Mouse (Mus musculus) MEL (cell line): ENCODE measurements at regions not wholly inside any gene's neighbourhood (a gene's known extent, or its start where the extent isn't known, plus 50 kb on each side); places are given as distances from the start of the nearest gene placed in this dataset.

Source experiments
- DNase-seq: peaks from one replicate; pipeline ENCODE4 v3.0.0; 2011; ENCODE audit warnings: low read depth, low spot score
- H3K27ac ChIP-seq: 2 replicates; pipeline ENCODE4 v1.5.1; 2012; ENCODE audit warnings: low read depth, mild to moderate bottlenecking, control low read depth, low read length, moderate library complexity; ENCODE audit not compliant: control insufficient read depth
- H3K27me3 ChIP-seq, 2 experiments: fragments of 150-350 bp in 1 of 2; sonication (generic) in 1 of 2; 2 replicates each; pipeline ENCODE4 v1.6.1; 2012; ENCODE audit warnings: low read length in 2 of 2, mild to moderate bottlenecking in 2 of 2, improper control_type of control experiment in 1 of 2, moderate library complexity in 1 of 2; ENCODE audit not compliant: insufficient read depth in 2 of 2, control insufficient read depth in 1 of 2
- H3K36me3 ChIP-seq, 2 experiments: 2 replicates each; pipeline ENCODE4 v1.6.1; 2012 to 2014; ENCODE audit warnings: low read length in 2 of 2, improper control_type of control experiment in 1 of 2, inconsistent platforms in 1 of 2, mild to moderate bottlenecking in 1 of 2; ENCODE audit not compliant: insufficient read depth in 2 of 2, control insufficient read depth in 1 of 2
- H3K4me1 ChIP-seq, 2 experiments: fragments of 150-350 bp in 1 of 2; sonication (generic) in 1 of 2; 2 replicates each; pipeline ENCODE4 v1.6.1; 2012; ENCODE audit warnings: low read length in 2 of 2, improper control_type of control experiment in 1 of 2, mild to moderate bottlenecking in 1 of 2; ENCODE audit not compliant: insufficient read depth in 2 of 2, control insufficient read depth in 1 of 2
- H3K4me3 ChIP-seq, 2 experiments: fragments of 150-350 bp in 1 of 2; sonication (generic) in 1 of 2; 2 replicates each; pipeline ENCODE4 v1.5.1; 2012; ENCODE audit warnings: low read depth in 2 of 2, low read length in 2 of 2, mild to moderate bottlenecking in 2 of 2, moderate library complexity in 2 of 2, control low read depth in 1 of 2, improper control_type of control experiment in 1 of 2; ENCODE audit not compliant: control insufficient read depth in 1 of 2, insufficient read depth in 1 of 2
- H3K79me2 ChIP-seq: 2 replicates; pipeline ENCODE4 v1.6.1; 2012; ENCODE audit warnings: mild to moderate bottlenecking, low read length, moderate library complexity; ENCODE audit not compliant: control insufficient read depth, poor library complexity, insufficient read depth
- H3K9ac ChIP-seq: 2 replicates; pipeline ENCODE4 v1.6.1; 2012; ENCODE audit warnings: low read depth, mild to moderate bottlenecking, control low read depth, low read length, moderate library complexity; ENCODE audit not compliant: control insufficient read depth, poor library complexity, severe bottlenecking
- H3K9me3 ChIP-seq: fragments of 150-350 bp; sonication (generic); replicated peaks from 2 replicates; pipeline ENCODE4 v1.6.1; 2012; ENCODE audit warnings: mild to moderate bottlenecking, low read length, improper control_type of control experiment, moderate library complexity; ENCODE audit not compliant: insufficient read depth
- BHLHE40 ChIP-seq: IDR thresholded peaks from 2 replicates; pipeline ENCODE4 v1.6.1; 2012; ENCODE audit warnings: low read depth, mild to moderate bottlenecking, inconsistent platforms, low read length, improper control_type of control experiment, borderline replicate concordance
- CTCF ChIP-seq, 3 experiments: IDR thresholded peaks in 2 of 3; conservative IDR thresholded peaks in 1 of 3; 2 replicates each; pipeline ENCODE4 v1.5.1; 2011 to 2012; ENCODE audit warnings: low read length in 3 of 3, low read depth in 2 of 3, mild to moderate bottlenecking in 2 of 3, improper control_type of control experiment in 1 of 3, inconsistent platforms in 1 of 3, mixed read lengths in 1 of 3, moderate library complexity in 1 of 3; ENCODE audit not compliant: control insufficient read depth in 1 of 3, insufficient read depth in 1 of 3, poor library complexity in 1 of 3, severe bottlenecking in 1 of 3
- E2F4 ChIP-seq: IDR thresholded peaks from 2 replicates; pipeline ENCODE4 v1.6.1; 2011; ENCODE audit warnings: low read depth, low read length, improper control_type of control experiment, borderline replicate concordance
- EP300 ChIP-seq, 2 experiments: IDR thresholded peaks; 2 replicates each; pipeline ENCODE4 v1.6.1; 2011; ENCODE audit warnings: improper control_type of control experiment in 2 of 2, low read length in 2 of 2, low read depth in 1 of 2, mild to moderate bottlenecking in 1 of 2
- ETS1 ChIP-seq: IDR thresholded peaks from 2 replicates; pipeline ENCODE4 v1.6.1; 2012; ENCODE audit warnings: low read depth, mild to moderate bottlenecking, inconsistent platforms, low read length, improper control_type of control experiment, moderate library complexity
- HCFC1 ChIP-seq: IDR thresholded peaks from 2 replicates; pipeline ENCODE4 v1.6.1; 2012; ENCODE audit warnings: low read depth, mild to moderate bottlenecking, inconsistent platforms, low read length, improper control_type of control experiment, moderate library complexity
- MAFK ChIP-seq: IDR thresholded peaks from 2 replicates; pipeline ENCODE4 v1.6.1; 2011; ENCODE audit warnings: low read depth, mild to moderate bottlenecking, low read length, improper control_type of control experiment, borderline replicate concordance
- MAX ChIP-seq: IDR thresholded peaks from 2 replicates; pipeline ENCODE4 v1.6.1; 2011; ENCODE audit warnings: low read length, improper control_type of control experiment
- MAZ ChIP-seq: IDR thresholded peaks from 2 replicates; pipeline ENCODE4 v1.6.1; 2012; ENCODE audit warnings: low read depth, mild to moderate bottlenecking, inconsistent platforms, low read length, improper control_type of control experiment
- MEF2A ChIP-seq: IDR thresholded peaks from 2 replicates; pipeline ENCODE4 v1.6.1; 2014; ENCODE audit warnings: low read depth, mild to moderate bottlenecking, inconsistent platforms, low read length, improper control_type of control experiment; ENCODE audit not compliant: poor library complexity, insufficient replicate concordance, severe bottlenecking; ENCODE audit errors: extremely low read depth
- MYB ChIP-seq: IDR thresholded peaks from 2 replicates; pipeline ENCODE4 v1.6.1; 2011; ENCODE audit warnings: mild to moderate bottlenecking, low read depth, low read length, improper control_type of control experiment
- MYC ChIP-seq: IDR thresholded peaks from 2 replicates; pipeline ENCODE4 v1.6.1; 2011; ENCODE audit warnings: low read depth, mild to moderate bottlenecking, low read length, improper control_type of control experiment, moderate library complexity
- NELFE ChIP-seq: IDR thresholded peaks from 2 replicates; pipeline ENCODE4 v1.6.1; 2011; ENCODE audit warnings: low read depth, low read length, improper control_type of control experiment
- POLR2A ChIP-seq, 2 experiments: IDR thresholded peaks; 2 replicates each; pipeline ENCODE4 v1.6.1; 2011 to 2012; ENCODE audit warnings: low read length in 2 of 2, mild to moderate bottlenecking in 2 of 2, control low read depth in 1 of 2, improper control_type of control experiment in 1 of 2, low read depth in 1 of 2, moderate library complexity in 1 of 2; ENCODE audit not compliant: control insufficient read depth in 1 of 2, insufficient read depth in 1 of 2, poor library complexity in 1 of 2
- POLR2AphosphoS2 ChIP-seq: IDR thresholded peaks from 2 replicates; pipeline ENCODE4 v1.6.1; 2011; ENCODE audit warnings: low read length, improper control_type of control experiment
- POLR2AphosphoS5 ChIP-seq: IDR thresholded peaks from 2 replicates; pipeline ENCODE4 v1.6.1; 2012; ENCODE audit warnings: low read depth, borderline replicate concordance, mild to moderate bottlenecking, inconsistent platforms, low read length, moderate library complexity, mixed read lengths
- RAD21 ChIP-seq: IDR thresholded peaks from 2 replicates; pipeline ENCODE4 v1.6.1; 2011; ENCODE audit warnings: mild to moderate bottlenecking, low read depth, low read length, improper control_type of control experiment
- RCOR1 ChIP-seq: IDR thresholded peaks from 2 replicates; pipeline ENCODE4 v1.6.1; 2012; ENCODE audit warnings: low read depth, mild to moderate bottlenecking, inconsistent platforms, low read length, improper control_type of control experiment
- SIN3A ChIP-seq: IDR thresholded peaks from 2 replicates; pipeline ENCODE4 v1.6.1; 2012; ENCODE audit warnings: low read length, improper control_type of control experiment, inconsistent platforms
- SMC3 ChIP-seq: IDR thresholded peaks from 2 replicates; pipeline ENCODE4 v1.6.1; 2011; ENCODE audit warnings: low read depth, low read length, improper control_type of control experiment
- TBP ChIP-seq: IDR thresholded peaks from 2 replicates; pipeline ENCODE4 v1.8.0; 2011; ENCODE audit warnings: low read depth, low read length, improper control_type of control experiment
- TCF12 ChIP-seq: IDR thresholded peaks from 2 replicates; pipeline ENCODE4 v1.6.1; 2014; ENCODE audit warnings: low read depth, mild to moderate bottlenecking, inconsistent platforms, low read length, improper control_type of control experiment, moderate library complexity
- UBTF ChIP-seq: IDR thresholded peaks from 2 replicates; pipeline ENCODE4 v1.6.1; 2012; ENCODE audit warnings: low read depth, mild to moderate bottlenecking, inconsistent platforms, low read length, improper control_type of control experiment, moderate library complexity, borderline replicate concordance; ENCODE audit not compliant: insufficient read depth
- USF1 ChIP-seq: IDR thresholded peaks from 2 replicates; pipeline ENCODE4 v1.6.1; 2014; ENCODE audit warnings: low read depth, mild to moderate bottlenecking, inconsistent platforms, low read length, improper control_type of control experiment, moderate library complexity
- USF2 ChIP-seq, 2 experiments: IDR thresholded peaks; 2 replicates each; pipeline ENCODE4 v1.6.1; 2011 to 2012; ENCODE audit warnings: improper control_type of control experiment in 2 of 2, low read length in 2 of 2, borderline replicate concordance in 1 of 2, inconsistent platforms in 1 of 2, low read depth in 1 of 2, mild to moderate bottlenecking in 1 of 2; ENCODE audit not compliant: insufficient read depth in 1 of 2
- ZKSCAN1 ChIP-seq: IDR thresholded peaks from 2 replicates; pipeline ENCODE4 v1.6.1; 2012; ENCODE audit warnings: low read depth, mild to moderate bottlenecking, inconsistent platforms, low read length, improper control_type of control experiment, moderate library complexity
- ZNF384 ChIP-seq: IDR thresholded peaks from 2 replicates; pipeline ENCODE4 v1.6.1; 2012; ENCODE audit warnings: low read depth, mild to moderate bottlenecking, inconsistent platforms, low read length, improper control_type of control experiment

DNA sequence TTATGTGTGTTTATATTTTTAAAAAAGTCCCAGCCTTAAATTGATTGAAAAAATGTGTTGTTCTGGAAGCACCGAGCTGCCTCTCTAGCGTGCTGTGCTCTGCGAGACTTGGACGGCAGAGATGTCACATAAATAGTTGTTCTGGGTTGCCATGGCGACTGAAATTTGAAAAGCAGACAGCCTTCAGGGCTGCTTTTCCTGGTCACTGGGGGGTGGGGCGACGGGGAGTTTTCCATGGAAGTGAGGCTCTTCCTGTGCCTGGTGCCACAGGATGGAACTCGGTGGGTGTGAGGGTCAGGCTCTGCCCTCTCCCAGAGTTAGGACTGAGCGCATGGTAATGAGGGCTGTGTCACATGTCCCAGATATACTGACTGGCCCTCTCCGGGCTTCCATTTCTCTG, 84.7 kb upstream of the Gm26897 start:
- Histone ChIP-seq H3K79me2 (no peaks in the 10 kb centered on the region), H3K4me1 (no peaks in the 10 kb centered on the region), H3K9me3 (no peaks in the 10 kb centered on the region), H3K9ac (no peak overlapping the region), H3K27ac (no peak overlapping the region), H3K27me3 (no peaks in the 10 kb centered on the region), H3K36me3 (no peaks in the 10 kb centered on the region), H3K4me3 (no peak overlapping the region)
- TF ChIP-seq MAZ (no peak), RCOR1 (no peak), MAX (no peak), MYC (no peak), MYB (no peak), TCF12 (no peak), POLR2A (IDR thresholded peaks at IDR 0.05; ENCODE audit: control insufficient read depth in 1 of 2, insufficient read depth in 1 of 2, low read depth in 1 of 2, low read length in 2 of 2, poor library complexity in 1 of 2) (no peak), ZNF384 (no peak), MEF2A (no peak), POLR2AphosphoS2 (no peak), UBTF (no peak), HCFC1 (no peak), POLR2AphosphoS5 (no peak), TBP (no peak), USF1 (no peak), MAFK (no peak)
- no peak for DNase-seq

DNA sequence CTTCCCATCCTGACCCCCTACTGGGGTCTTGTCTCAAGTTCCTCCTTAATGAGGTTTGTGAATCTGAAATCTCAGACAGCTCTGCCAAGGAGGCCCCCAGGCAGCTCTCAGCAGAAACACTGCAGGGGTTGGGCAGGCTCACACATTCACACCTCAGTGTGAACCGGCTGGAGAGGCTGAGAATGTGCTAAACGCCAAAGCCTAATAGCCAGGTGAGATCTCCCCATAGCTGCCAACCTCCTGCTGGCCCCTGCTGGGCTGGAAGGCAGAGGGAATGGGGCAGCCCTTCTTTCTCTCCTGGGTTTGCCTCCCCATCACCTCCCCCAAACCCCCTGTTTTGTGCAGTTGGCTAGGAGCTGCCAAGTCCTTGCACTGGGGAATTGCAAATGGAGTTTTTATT, 81.3 kb upstream of the Gm26897 start:
- no peaks in the 10 kb centered on the region for H3K79me2 ChIP-seq
- TF ChIP-seq NELFE (no peak), E2F4 (no peak), MAFK (no peak), ZKSCAN1 (no peak), RCOR1 (no peak), SMC3 (no peak), BHLHE40 (no peak), ZNF384 (no peak), CTCF (IDR thresholded peaks at IDR 0.05 in 2 of 3, conservative IDR thresholded peaks at IDR 0.05 in 1 of 3; ENCODE audit: control insufficient read depth in 1 of 3, insufficient read depth in 1 of 3, low read depth in 2 of 3, low read length in 3 of 3, poor library complexity in 1 of 3, severe bottlenecking in 1 of 3) (no peak), POLR2AphosphoS5 (no peak), UBTF (no peak), TBP (no peak), SIN3A (no peak), ETS1 (no peak), EP300 (IDR thresholded peaks at IDR 0.05; ENCODE audit: low read depth in 1 of 2, low read length in 2 of 2) (no peak), USF2 (IDR thresholded peaks at IDR 0.05; ENCODE audit: borderline replicate concordance in 1 of 2, insufficient read depth in 1 of 2, low read depth in 1 of 2, low read length in 2 of 2) (no peak), TCF12 (no peak), RAD21 (no peak)
- no peaks in the 10 kb centered on the region for H3K4me1 ChIP-seq
- no peaks in the 10 kb centered on the region for H3K9me3 ChIP-seq
- H3K27me3 ChIP-seq: no peaks in the 10 kb centered on the region
- no peaks in the 10 kb centered on the region for H3K36me3 ChIP-seq
- no peak overlapping the region for H3K9ac ChIP-seq
- H3K4me3 ChIP-seq: no peak overlapping the region
- no peak overlapping the region for H3K27ac ChIP-seq
- DNase-seq: no peak
